Mouse (Mus musculus): ENCODE results near the gene B4galt7. TPM values are rescaled to one million over a fixed set of nuclear protein-coding genes. Genes with fewer than 3 reads are reported as not detected.
"Not testable (repeated sequence)": the region's sequence is repeated elsewhere in the genome, so short reads cannot be mapped to it uniquely, and the experiment has no call there.

B4galt7 gene
- total and polyA plus RNA-seq, 3 experiments: 8.5 to 11.7 (median 11.0) TPM

- H3K9me3 ChIP-seq (replicated peaks; ENCODE audit: low read length); H3K4me2 ChIP-seq (ENCODE audit: insufficient read depth, low read depth, poor library complexity, severe bottlenecking); H3K27me3 ChIP-seq (replicated peaks); H3K9ac ChIP-seq (ENCODE audit: insufficient read depth, low read depth); dilution Hi-C loops (cut with MboI; ENCODE audit: extremely low pct_ligation_motif_present, extremely low pct_unique_long_range_greater_than_20kb, low sequenced_read_pairs); in situ Hi-C loops (cut with MboI; ENCODE audit: low pct_ligation_motif_present, low pct_unique_long_range_greater_than_20kb, low sequenced_read_pairs); H3K27ac ChIP-seq (ENCODE audit: insufficient read depth, low read depth); H3K4me3 ChIP-seq (replicated peaks in 1 of 3; ENCODE audit: low read depth in 2 of 3, low read length in 2 of 3, poor library complexity in 1 of 3): not testable (repeated sequence)
- H3K36me3 ChIP-seq (replicated peaks in 1 of 2; ENCODE audit: control insufficient read depth in 1 of 2, insufficient read depth in 1 of 2, low read length in 1 of 2): peaks cover 36 to 79% of the 10 kb centered on the region in 2 experiments
- peak; percentile 68 for DNase-seq (ENCODE audit: extremely low read depth)
- TF ChIP-seq RAD21 (IDR thresholded peaks at IDR 0.05; ENCODE audit: low read depth, low read length) (peak; percentile 55), CTCF (conservative IDR thresholded peaks at IDR 0.05 in 1 of 2, IDR thresholded peaks at IDR 0.05 in 1 of 2; ENCODE audit: low read depth in 2 of 2, low read length in 2 of 2) (peak; percentile 78 to 79), SMC3 (IDR thresholded peaks at IDR 0.05; ENCODE audit: low read depth, low read length) (peak; percentile 59), ZNF384 (IDR thresholded peaks at IDR 0.05; ENCODE audit: low read depth, low read length) (peak; percentile 58)
- peaks cover 6 to 16% of the 10 kb centered on the region in 2 experiments; a peak in 3 of 4 replicates for H3K4me1 ChIP-seq (ENCODE audit: control insufficient read depth in 1 of 2, insufficient read depth in 2 of 2)
- H3K79me2 ChIP-seq (replicated peaks; ENCODE audit: control insufficient read depth, extremely low read depth, insufficient read depth, poor library complexity, severe bottlenecking): peaks cover 58% of the 10 kb centered on the region
Observed at GRCm38 (mm10) chr13:55640480-55640879, 40.8 kb downstream of the B4galt7 start.

- Histone ChIP-seq H3K4me2 (ENCODE audit: insufficient read depth, low read depth, poor library complexity, severe bottlenecking) (no peak overlapping the region), H3K9me3 (replicated peaks; ENCODE audit: low read length) (no peaks in the 10 kb centered on the region), H3K4me3 (replicated peaks in 1 of 3; ENCODE audit: low read depth in 2 of 3, low read length in 2 of 3, poor library complexity in 1 of 3) (no peak overlapping the region), H3K4me1 (ENCODE audit: control insufficient read depth in 1 of 2, insufficient read depth in 2 of 2) (0 out of 4 replicates have a peak, but pooled peaks cover 0 to 2% of the 10 kb centered on the region in 2 experiments), H3K27ac (ENCODE audit: insufficient read depth, low read depth) (no peak overlapping the region), H3K27me3 (replicated peaks) (no peaks in the 10 kb centered on the region), H3K9ac (ENCODE audit: insufficient read depth, low read depth) (no peak overlapping the region), H3K79me2 (replicated peaks; ENCODE audit: control insufficient read depth, extremely low read depth, insufficient read depth, poor library complexity, severe bottlenecking) (peaks cover 32% of the 10 kb centered on the region), H3K36me3 (replicated peaks in 1 of 2; ENCODE audit: control insufficient read depth in 1 of 2, insufficient read depth in 1 of 2, low read length in 1 of 2) (peaks cover 62 to 88% of the 10 kb centered on the region in 2 experiments)
- dilution Hi-C loops (cut with MboI; ENCODE audit: extremely low pct_ligation_motif_present, extremely low pct_unique_long_range_greater_than_20kb, low sequenced_read_pairs) (no loop called here), in situ Hi-C loops (cut with MboI; ENCODE audit: low pct_ligation_motif_present, low pct_unique_long_range_greater_than_20kb, low sequenced_read_pairs) (no loop called here)
- DNase-seq (ENCODE audit: extremely low read depth): peak; percentile 50
- TF ChIP-seq MAZ (IDR thresholded peaks at IDR 0.05; ENCODE audit: low read depth, low read length): no peak
- TF ChIP-seq PAX5 (IDR thresholded peaks at IDR 0.05; ENCODE audit: low read length): no peak
- no peak for TF ChIP-seq UBTF (IDR thresholded peaks at IDR 0.05; ENCODE audit: low read depth, low read length)
- TF ChIP-seq CTCF (conservative IDR thresholded peaks at IDR 0.05 in 1 of 2, IDR thresholded peaks at IDR 0.05 in 1 of 2; ENCODE audit: low read depth in 2 of 2, low read length in 2 of 2): peak in 1 of 2 experiments; percentile 25; a peak in 2 of 4 replicates
- TF ChIP-seq POLR2AphosphoS2 (IDR thresholded peaks at IDR 0.05; ENCODE audit: low read depth, low read length): no peak
- no peak for TF ChIP-seq MAX (IDR thresholded peaks at IDR 0.05; ENCODE audit: low read length)
- TF ChIP-seq USF1 (IDR thresholded peaks at IDR 0.05; ENCODE audit: low read depth, low read length): no peak
- TF ChIP-seq KAT2A (IDR thresholded peaks at IDR 0.05; ENCODE audit: insufficient replicate concordance, low read length): no peak
Observed at GRCm38 (mm10) chr13:55644525-55644924, 44.8 kb downstream of the B4galt7 start.

DNA sequence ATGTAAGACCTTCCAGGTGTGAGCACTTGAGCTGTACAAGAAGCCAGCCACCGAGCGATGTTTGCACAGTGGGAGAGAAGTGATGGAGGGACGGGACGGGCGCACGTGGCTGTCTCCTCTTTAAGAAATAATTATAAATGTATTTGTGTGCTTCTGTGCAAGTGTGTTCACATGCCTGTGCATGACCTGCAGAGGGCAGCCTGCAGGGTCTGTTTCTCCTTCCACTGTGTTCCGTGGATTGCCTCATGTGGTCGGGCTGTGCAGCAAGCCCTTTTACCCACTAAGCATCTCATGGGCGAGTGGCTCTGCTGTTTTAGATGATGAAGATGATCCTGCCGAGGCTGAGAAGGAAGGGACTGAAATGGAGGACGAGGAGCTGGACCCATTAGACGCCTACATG is 50.4 kb downstream of the B4galt7 start:
- Histone ChIP-seq H3K4me1 (ENCODE audit: control insufficient read depth in 1 of 2, insufficient read depth in 2 of 2) (no peaks in the 10 kb centered on the region), H3K9me3 (replicated peaks; ENCODE audit: low read length) (no peaks in the 10 kb centered on the region), H3K79me2 (replicated peaks; ENCODE audit: control insufficient read depth, extremely low read depth, insufficient read depth, poor library complexity, severe bottlenecking) (no peaks in the 10 kb centered on the region), H3K27me3 (replicated peaks) (no peaks in the 10 kb centered on the region), H3K4me3 (replicated peaks in 1 of 3; ENCODE audit: low read depth in 2 of 3, low read length in 2 of 3, poor library complexity in 1 of 3) (no peak overlapping the region), H3K36me3 (replicated peaks in 1 of 2; ENCODE audit: control insufficient read depth in 1 of 2, insufficient read depth in 1 of 2, low read length in 1 of 2) (peaks cover 85 to 99% of the 10 kb centered on the region in 2 experiments), H3K4me2 (ENCODE audit: insufficient read depth, low read depth, poor library complexity, severe bottlenecking) (no peak overlapping the region), H3K9ac (ENCODE audit: insufficient read depth, low read depth) (no peak overlapping the region), H3K27ac (ENCODE audit: insufficient read depth, low read depth) (no peak overlapping the region)
- dilution Hi-C loops (cut with MboI; ENCODE audit: extremely low pct_ligation_motif_present, extremely low pct_unique_long_range_greater_than_20kb, low sequenced_read_pairs): no loop called here
- no peak for DNase-seq (ENCODE audit: extremely low read depth)
- no peak for TF ChIP-seq JUND (conservative IDR thresholded peaks at IDR 0.05; ENCODE audit: low read depth, low read length)
- TF ChIP-seq CTCF (conservative IDR thresholded peaks at IDR 0.05 in 1 of 2, IDR thresholded peaks at IDR 0.05 in 1 of 2; ENCODE audit: low read depth in 2 of 2, low read length in 2 of 2): peak in 1 of 2 experiments; percentile 36; a peak in 2 of 4 replicates
- in situ Hi-C loops (cut with MboI; ENCODE audit: low pct_ligation_motif_present, low pct_unique_long_range_greater_than_20kb, low sequenced_read_pairs): no loop called here

Data from CH12.LX (cell line).